Mouse (Mus musculus) embryo, embryonic 10.5 days (tissue): ENCODE data around the gene Ppp1r3e.

Experiments
- DNase-seq: peaks from one replicate; pipeline ENCODE4 v3.0.0-alpha.2; 2015; ENCODE audit warnings: low spot score

Gene Ppp1r3e

DNA sequence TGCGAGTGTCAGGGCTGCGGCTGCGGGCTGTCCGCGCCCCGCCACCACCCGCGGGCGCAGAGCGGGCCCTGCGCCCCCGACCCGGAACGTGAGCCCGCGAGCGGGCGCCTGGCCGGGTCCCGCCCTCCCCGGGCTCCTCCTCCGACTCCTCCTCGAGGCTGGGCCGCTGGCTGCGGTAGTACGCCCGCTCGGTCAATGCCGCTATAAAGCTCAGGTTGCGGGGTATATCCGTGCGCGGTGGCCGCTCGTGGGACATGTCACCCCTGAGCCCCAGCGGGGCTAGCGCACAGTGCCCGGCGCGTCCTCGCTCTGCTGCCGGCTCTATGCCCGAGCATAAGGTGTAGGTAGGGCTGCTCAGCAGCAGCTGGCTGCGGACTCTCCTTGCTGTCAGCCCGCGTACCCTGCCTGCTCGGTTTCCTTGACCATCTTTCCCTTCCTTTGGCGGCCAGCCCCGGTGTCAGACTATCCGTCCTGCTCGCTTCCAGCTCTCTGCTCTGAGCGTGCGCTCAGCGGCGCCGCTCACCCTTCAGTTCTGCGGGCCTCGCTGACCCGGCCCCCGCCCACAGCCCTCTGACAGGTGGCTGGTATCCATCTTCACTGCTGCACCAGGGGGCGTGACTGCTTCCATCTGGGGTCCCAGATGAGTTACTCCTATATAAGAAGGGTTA is at the start of gene Ppp1r3e:
Ppp1r3e (minus strand) TSS at position 503 of the 668 bp plus-strand sequence.
- DNase-seq = peak; percentile 64

DNA sequence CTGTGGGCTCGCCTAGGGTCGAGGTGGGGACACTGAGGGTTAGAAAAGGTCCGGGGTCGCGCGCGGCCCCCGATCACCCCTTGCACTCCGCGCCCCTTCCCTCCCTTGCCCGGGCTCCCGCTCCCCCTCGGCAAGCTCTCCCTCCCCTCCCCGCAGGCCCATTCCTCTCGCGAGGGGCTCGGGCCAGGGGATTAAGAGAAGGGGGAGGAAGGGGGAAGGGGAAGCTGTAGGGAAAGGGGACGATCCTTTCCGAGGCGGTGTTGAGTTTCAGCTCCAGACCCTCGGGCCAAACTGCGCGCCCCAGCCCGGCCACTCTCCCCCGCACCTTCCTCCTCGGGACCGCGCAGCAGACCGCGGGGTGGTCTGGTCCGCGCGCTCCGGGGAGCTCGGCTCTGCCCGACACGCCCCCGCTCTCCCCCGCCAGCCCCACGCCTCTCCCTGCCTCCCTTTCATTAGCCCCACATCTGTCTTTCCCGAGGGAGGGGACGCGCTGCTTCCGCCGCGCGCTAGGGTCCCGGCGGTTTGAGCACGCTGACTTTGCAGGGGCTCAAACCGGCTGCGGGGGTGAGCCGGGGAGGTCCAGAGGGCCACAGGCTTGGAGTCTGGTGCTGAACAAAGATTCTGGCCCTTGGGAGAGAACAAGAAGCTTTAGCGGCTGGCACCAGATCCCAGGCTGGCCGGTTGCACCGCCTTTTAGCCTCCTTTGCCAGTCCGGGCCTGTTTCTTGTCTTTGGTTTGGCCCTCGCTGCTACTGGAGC is 49.2 kb upstream of the Ppp1r3e start:
- peak; percentile 94 for DNase-seq

DNA sequence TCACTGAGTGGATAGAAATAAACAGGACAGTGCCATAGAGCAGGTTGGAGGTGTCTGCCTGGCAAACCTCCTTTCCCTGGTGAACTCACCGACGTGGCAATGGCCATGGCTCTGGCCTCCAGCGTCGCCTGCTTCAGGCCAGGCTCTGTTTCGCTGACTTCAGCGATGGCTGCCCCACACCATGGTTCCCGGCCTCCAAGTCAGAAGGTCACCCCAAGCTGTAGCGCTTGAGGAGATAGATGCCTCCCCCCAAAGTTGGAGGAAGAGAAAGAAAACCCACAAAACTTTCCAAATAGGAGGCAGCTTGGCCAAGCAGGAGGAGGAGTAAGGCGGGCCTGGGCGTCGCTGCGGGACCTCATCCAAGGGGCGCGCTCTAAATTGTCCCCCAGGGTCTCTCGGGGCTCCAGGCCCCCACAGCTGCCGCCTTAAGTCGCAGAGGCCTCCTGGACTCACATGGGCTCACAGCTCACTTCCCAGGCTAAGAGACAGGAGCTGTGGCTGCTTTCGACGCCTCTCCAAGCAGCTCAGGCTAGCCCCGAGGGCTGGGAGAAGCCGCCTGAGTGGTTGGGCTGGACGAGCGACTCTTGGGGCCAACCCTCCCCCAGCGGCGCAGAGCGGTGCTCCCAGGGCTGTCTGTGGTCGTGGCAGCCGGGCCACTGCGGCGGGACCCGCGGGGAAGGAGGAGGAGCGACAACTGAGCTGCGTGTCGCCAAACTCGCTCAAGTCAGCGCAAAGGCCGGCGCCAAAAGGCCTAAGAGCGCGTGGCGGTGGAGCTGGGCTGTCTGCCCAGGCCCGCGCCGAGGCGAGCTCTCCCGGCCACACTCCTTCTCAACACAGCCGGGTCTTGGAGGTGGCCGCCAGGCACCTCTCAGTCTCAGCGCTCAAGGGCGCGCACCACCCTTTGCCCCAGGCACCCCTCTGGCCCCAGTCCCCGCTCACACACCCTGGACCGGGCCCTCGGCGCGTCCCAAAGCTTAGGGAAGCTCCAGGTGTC is 48.3 kb upstream of the Ppp1r3e start, which contains the start of gene Efs:
Efs (minus strand) TSS at position 778 of the 994 bp plus-strand sequence.
- peak; percentile 77 for DNase-seq

DNA sequence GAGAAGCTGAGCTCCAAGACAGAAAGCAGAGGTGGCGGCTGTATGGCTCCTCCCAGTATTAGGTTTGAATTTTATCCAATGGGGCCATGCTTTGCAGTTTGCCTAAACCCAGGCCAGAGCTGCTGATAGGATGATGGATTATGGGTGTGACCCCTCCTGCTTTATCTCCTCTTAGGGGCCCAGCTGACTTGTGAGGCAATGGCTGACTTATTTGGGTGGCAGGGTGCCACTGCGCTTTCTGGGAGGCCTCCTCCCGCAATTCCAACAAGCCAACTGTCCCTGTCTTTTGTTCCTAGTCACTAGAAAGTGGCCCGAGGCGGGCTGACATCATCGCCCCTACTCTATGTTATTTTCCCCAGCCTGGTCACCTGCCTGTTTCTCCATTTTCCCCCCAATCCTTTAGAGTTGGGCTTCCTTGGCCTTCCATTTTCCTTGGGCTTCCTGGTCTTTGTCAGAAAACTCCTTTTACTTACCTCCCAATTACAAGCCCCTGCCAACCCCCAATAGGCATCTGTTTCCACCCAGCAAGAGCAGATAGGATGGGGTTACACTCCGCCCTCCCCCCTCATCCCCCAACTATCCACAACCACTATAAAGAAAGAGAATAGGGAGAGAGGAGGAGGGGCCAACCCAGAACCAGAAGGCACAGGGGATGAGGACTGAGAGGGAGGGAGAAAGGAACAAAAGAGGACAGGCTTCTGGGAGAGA is 47.4 kb upstream of the Ppp1r3e start:
- DNase-seq = peak; percentile 84

DNA sequence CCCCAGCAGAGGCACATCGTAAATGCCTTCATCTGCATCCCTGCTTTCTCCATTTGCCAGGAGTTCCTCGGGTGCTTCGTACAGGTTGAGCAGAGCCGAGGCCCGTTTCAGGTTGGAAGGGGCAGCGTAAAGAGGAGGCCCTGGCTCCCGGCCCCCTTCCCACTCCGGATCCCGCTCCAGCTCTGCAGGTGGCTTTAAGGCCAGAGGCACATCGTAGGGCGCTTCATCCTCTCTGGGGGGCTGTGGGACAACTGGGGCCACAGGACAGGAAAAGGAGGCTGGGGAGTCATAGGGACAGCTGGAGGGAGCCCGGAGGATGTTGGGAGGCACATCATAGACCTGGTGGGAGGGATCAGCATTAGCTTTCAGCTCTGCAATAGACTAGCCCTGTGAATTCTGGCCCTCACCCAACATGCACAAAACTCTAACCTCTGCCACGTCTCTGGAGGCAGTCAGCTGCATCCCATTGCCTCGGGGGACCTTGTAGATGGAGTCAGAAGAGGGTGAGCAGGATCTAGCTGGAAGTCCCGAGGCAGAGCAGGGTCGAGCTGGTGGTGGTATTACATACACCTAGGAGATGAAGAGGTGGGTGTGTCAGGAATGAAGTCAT is 42.8 kb upstream of the Ppp1r3e start:
- DNase-seq = no peak

DNA sequence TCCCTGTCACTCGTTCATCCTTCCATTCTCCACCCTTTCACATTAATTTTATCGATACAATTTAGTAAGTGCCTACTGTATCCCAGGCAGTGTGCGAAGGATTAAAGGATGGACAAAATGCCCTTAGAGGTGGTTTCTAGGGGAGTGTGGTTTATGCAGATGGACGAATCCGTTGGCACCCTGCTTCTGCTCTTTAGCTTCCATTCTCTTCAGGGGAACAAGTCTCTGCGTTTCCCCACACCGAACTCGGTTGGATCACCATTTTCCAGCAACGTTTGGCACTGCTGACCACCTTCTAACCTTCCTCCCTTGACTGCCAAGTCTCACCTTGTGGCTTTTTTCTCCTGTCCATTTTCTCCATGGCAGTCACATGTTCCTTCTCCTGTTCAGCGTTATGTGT is 36.0 kb upstream of the Ppp1r3e start:
- DNase-seq = no peak

DNA sequence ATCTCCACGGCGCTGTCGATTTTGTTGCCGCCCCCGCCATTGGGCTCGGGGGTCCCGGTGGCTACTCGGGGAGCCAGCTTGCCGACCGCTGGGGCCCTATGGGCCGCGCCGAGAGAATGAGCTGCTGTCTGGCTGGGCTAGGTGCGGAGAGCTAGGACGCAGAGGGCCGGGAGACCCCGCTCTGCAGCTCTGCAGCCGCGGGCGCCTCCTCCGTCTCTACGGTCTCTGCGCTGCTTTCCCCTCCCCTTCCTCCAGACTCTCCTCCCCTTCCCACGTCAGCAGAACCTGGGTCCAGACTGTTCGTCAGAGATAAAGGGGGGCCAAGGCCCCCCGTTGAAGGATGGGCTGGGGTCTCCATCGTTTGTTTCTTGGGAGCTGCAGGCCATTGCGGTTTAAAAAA is 35.5 kb upstream of the Ppp1r3e start, which contains the start of gene Slc22a17:
Slc22a17 (minus strand) TSS at position 247 of the 400 bp plus-strand sequence.
- peak; percentile 91 for DNase-seq

DNA sequence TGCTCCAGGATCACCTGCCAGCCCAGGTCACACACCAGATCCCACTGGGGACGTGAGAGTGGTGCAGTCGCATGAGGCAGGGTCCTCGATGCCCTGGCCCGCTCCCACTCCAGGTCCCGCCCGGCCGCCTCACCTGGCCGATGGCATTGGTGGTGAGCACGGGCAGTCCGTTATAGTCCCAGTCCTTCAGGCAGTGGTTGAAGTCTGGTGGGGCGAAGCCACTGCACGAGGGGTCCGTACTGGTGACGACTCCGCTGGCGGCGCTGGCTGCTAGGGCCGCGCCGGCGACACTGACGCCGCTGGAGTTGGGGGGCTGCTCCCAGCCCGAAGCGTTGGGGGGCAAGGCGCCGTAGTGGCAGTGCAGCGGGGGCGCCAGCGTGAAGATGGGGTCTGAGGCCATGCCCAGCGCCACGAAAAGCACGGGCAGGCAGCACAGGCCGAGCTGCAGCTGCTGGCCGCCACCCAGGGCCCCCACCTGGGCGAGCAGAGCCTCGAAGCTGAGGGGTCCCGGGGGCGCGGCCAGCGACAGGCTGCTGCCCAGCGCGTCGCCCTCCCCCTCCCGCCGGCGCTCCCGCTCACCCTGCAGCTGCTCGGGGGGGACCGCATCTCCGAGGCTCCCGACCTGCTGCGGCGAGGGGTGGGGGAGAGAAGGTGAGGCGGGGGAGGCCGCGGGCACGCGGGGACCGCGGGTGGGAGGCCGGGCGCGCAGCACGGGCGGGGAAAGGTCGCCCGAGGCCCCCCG is 34.9 kb upstream of the Ppp1r3e start:
- no peak for DNase-seq

DNA sequence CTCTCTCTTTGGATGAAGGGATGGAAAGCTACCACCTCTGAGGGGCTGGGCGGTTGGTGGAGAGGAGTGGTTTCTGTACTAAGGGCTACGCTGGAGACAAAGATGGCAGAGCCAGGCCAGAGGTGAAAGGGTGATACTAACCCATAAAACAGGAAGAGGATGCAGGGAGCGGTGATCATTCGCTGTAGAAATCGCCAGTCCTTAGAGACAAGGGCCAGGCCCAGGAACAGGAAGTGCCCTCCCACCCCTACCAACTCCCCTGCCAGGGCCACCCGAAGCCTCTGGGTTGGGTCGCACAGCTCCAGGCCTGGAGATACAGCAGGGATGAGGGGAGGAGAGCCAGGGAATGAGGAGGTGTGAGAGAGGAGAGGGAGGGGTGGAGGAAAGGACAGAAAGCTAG is 31.3 kb upstream of the Ppp1r3e start:
- no peak for DNase-seq

DNA sequence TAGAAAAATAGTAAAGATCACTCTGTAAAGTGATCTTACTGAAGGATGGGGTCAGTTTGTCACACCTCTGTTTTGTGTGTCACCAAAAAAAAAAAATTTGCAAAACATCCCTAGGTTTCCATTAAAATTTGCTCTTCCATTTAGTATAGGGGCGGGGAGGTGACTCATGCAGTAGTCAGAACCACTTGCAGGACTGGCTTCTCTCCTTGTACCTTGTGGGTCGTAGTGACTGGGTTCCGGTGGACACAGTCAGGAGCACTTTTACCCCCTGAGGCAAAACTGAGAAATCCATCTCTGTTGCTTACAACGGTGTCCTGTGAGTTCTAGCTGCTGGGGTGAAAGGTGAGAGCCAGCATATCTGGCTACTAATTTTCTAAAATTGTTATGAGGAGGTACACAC is 26.3 kb upstream of the Ppp1r3e start:
- no peak for DNase-seq

DNA sequence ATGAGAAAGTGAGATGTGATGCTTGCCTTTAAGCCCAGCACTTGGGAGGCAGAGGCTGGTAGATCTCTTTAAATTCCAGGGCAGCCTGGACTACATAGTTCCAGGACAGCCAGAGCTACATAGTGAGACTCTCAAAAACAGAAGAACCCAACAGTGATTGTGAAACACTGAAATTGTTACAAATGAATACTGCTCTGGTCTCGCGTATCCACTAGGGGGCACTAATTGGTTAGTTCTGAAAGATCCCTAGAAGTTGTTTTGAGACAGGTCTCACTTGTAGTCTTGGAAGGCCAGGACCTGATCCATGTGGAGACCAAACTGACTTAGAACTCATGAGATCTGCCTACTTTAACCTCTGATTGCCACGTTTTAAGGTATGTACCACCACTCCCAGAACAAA is 23.0 kb upstream of the Ppp1r3e start:
- peak; percentile 94 for DNase-seq

DNA sequence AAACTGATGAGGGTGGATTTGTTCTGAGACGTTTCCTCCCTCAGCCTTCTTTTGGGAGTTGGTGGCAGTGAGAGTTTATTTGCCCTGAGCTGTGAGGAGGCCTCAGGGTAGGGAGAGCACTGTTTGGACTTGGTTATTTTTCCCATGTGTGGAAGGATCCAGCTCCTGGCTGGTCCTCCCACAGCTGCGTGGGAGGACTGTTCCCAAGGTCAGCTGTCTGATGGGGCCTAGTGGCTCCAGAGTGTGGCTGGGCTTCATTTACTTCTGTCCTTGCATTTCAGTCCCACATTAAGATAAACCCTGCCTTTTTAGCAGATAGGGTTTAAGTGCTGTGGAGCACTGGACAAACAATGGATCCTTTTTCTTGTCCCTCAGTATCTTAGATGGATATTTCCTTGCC is 20.1 kb upstream of the Ppp1r3e start:
- DNase-seq = no peak

DNA sequence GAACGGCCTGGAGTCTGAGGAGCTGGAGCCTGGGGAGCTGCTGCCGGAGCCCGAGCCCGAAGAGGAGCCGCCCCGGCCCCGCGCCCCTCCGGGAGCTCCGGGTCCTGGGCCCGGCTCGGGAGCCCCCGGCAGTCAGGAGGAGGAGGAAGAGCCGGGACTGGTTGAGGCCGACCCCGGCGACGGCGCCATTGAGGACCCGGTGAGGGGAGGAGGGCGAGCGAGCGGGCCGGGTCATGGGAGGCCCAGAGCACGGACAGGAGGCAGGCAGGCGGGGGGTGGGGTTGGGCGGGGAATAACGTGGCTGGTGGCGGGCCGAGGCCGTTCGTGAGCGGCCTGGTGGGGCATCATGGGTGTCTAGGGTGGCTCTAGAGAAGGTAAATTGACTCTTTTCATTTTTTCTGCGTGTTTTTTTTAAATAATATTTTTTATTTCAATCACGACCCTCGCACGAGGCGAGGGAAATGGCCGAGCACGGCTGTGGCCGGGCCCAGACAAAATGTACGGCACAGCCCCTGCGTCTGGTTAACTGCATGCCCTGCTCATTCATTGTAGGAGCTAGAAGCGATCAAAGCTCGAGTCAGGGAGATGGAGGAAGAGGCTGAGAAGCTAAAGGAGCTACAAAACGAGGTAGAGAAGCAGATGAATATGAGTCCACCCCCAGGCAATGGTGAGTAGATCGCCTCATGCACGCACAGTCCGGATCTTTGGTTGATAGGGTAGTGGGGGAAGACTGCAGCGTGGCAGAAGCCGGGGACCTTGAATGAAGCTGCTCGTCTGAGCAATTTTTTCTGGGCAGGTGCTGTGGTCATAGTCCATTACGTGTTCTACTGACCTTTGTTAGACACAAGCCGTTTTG is 17.2 kb upstream of the Ppp1r3e start:
- DNase-seq = peak; percentile 52

DNA sequence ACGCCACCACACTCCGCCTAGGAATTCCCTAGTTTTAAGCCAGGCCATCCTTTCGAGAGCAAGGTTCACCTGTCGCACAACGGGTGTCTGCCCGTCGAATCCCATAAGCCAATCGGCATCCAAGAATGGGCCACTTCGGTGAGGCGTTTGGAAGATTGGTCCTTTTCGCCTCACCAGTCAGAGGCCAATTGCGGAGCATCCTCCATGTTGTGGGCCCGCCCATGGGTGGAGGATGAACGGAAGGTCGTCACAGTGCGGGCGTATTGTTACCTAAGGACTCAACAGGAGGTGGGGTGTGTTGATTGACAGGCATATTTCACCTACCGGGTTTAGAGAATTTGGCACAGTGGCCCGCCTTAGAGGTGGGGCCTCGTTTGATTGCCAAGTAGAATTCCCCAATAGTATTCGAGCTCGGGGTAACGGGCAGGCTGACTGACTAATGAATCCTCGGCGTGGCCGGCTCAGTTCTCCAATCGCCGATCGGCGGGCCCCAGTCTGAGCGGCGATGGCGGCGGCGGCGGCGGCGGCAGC is 16.4 kb upstream of the Ppp1r3e start:
- peak; percentile 100 for DNase-seq

DNA sequence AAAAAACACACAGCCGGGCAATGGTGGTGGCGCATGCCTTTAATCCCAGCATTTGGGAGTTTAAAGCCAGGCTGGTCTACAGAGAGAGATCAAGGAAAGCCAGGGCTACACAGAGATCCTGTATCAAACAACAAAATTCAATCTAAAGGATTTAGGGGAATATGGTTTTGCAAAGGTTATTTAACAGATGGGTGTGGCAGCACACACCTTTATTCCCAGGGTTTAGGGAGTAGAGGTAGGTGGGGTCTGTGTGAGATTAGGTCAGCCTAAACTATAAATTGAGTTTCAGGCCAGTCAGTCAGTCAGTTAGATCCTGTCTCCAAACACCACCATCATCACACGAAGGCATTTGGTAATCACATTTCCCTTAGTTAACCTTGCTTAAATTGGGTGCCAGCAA is 14.8 kb upstream of the Ppp1r3e start, which contains the start of gene Pabpn1:
Pabpn1 (plus strand) TSS at position 301 of the 400 bp plus-strand sequence.
- no peak for DNase-seq

DNA sequence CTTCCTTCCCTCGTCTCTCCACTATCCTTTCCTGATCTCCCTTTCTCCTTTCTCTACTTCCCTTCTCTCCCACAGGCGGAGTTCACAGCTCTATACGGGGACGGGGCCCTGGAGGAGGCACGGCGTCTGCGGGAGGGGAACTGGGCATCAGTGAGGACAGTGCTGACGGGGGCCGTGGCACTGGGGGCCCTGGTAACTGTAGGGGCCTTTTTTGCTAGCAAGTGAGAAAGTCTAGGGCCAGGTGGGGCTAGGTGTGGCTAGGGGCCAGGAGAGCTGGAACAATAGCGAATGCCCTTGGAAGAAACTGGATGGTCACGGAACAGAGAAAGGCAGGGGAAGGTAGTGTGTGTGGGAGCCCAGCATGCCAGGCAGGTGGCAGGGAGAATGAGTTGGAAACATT is 8.0 kb upstream of the Ppp1r3e start:
- DNase-seq = no peak

DNA sequence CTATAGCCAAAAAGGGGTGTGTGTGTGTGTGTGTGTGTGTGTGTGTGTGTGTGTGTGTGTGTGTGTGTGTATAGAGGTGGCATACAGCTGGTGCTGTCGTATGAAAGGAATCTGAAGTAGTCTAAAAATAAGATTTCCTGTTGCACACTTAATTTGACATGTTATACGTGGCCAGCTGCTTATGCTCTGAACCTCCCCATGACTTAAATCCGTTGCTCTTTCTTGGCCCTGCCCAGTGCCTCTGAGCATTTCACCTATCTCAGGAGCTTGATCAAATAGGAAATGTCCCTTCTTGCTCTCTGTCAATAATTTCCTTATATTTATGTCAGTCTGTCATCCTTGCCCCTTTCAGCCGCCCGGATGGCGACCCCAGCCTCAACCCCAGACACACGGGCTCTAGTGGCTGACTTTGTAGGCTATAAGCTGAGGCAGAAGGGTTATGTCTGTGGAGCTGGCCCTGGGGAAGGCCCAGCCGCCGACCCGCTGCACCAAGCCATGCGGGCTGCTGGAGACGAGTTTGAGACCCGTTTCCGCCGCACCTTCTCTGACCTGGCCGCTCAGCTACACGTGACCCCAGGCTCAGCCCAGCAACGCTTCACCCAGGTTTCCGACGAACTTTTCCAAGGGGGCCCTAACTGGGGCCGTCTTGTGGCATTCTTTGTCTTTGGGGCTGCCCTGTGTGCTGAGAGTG is 6.8 kb upstream of the Ppp1r3e start:
- no peak for DNase-seq
